Mouse (Mus musculus) ES-E14 (cell line): Measurements from ENCODE around the gene Pinlyp.

Experiments used
- CHD2 ChIP-seq: IDR thresholded peaks from 2 replicates; pipeline ENCODE4 v1.6.1; 2014; ENCODE audit warnings: mild to moderate bottlenecking, low read depth, low read length, inconsistent platforms
- HCFC1 ChIP-seq: IDR thresholded peaks from 2 replicates; pipeline ENCODE4 v1.6.1; 2012; ENCODE audit warnings: low read length, inconsistent platforms, borderline replicate concordance; ENCODE audit not compliant: insufficient read depth
- MAFK ChIP-seq: IDR thresholded peaks from 2 replicates; pipeline ENCODE4 v1.6.1; 2014; ENCODE audit warnings: mild to moderate bottlenecking, low read depth, low read length, inconsistent platforms; ENCODE audit not compliant: insufficient read depth
- ZC3H11A ChIP-seq: IDR thresholded peaks from 2 replicates; pipeline ENCODE4 v1.6.1; 2012; ENCODE audit warnings: low read depth, mild to moderate bottlenecking, inconsistent platforms, low read length, borderline replicate concordance

GRCm38 (mm10) chr7:24585995-24586394, 40.1 kb upstream of the Pinlyp start:
- TF ChIP-seq ZC3H11A (no peak), MAFK (no peak), HCFC1 (no peak), CHD2 (no peak)
